Mouse (Mus musculus): ENCODE results near the gene Cd300lf. TPM values are rescaled to one million over a fixed set of nuclear protein-coding genes. Genes with fewer than 3 reads are reported as not detected.

Cd300lf gene
- polyA plus RNA-seq, 1 experiment from 2014 or later, result 3.4 TPM

GRCm38 (mm10) chr11:115119409-115119808 is 14.4 kb downstream of the Cd300lf start:
- Histone ChIP-seq H3K27ac (ENCODE audit: low read length) (no peak overlapping the region), H3K9me3 (replicated peaks; ENCODE audit: control insufficient read depth, low read length) (no peaks in the 10 kb centered on the region), H3K4me1 (ENCODE audit: control insufficient read depth, insufficient read depth, low read length) (no peaks in the 10 kb centered on the region), H3K9ac (ENCODE audit: low read length) (no peak overlapping the region), H3K4me3 (replicated peaks; ENCODE audit: low read length) (no peak overlapping the region), H3K36me3 (ENCODE audit: control insufficient read depth, insufficient read depth, low read length) (no peaks in the 10 kb centered on the region), H3K27me3 (ENCODE audit: control insufficient read depth, insufficient read depth, low read length) (no peaks in the 10 kb centered on the region), H3K4me2 (ENCODE audit: low read depth, low read length) (no peak overlapping the region)
- ATAC-seq (ENCODE audit: insufficient read depth, low FRiP score), result no peak
- WGBS, result 66% methylated on average over 9 of the region's 9 CpGs

- Histone ChIP-seq H3K36me3 (ENCODE audit: control insufficient read depth, insufficient read depth, low read length) (no peaks in the 10 kb centered on the region), H3K27me3 (ENCODE audit: control insufficient read depth, insufficient read depth, low read length) (no peaks in the 10 kb centered on the region), H3K9me3 (replicated peaks; ENCODE audit: control insufficient read depth, low read length) (no peaks in the 10 kb centered on the region), H3K9ac (ENCODE audit: low read length) (no peak overlapping the region), H3K4me1 (ENCODE audit: control insufficient read depth, insufficient read depth, low read length) (no peaks in the 10 kb centered on the region), H3K4me3 (replicated peaks; ENCODE audit: low read length) (no peak overlapping the region), H3K4me2 (ENCODE audit: low read depth, low read length) (no peak overlapping the region), H3K27ac (ENCODE audit: low read length) (no peak overlapping the region)
- 28% methylated on average over 3 of the region's 3 CpGs for whole genome bisulfite sequencing
- no peak for ATAC-seq (ENCODE audit: insufficient read depth, low FRiP score)
These were observed 21.6 kb downstream of the Cd300lf start for GRCm38 (mm10) chr11:115112196-115112595.

- no peaks in the 10 kb centered on the region for H3K9me3 ChIP-seq (replicated peaks; ENCODE audit: control insufficient read depth, low read length)
- ATAC-seq (ENCODE audit: insufficient read depth, low FRiP score), result no peak
- no peaks in the 10 kb centered on the region for H3K27me3 ChIP-seq (ENCODE audit: control insufficient read depth, insufficient read depth, low read length)
- H3K4me1 ChIP-seq (ENCODE audit: control insufficient read depth, insufficient read depth, low read length), result no peaks in the 10 kb centered on the region
- no peaks in the 10 kb centered on the region for H3K36me3 ChIP-seq (ENCODE audit: control insufficient read depth, insufficient read depth, low read length)
- H3K9ac ChIP-seq (ENCODE audit: low read length), result no peak overlapping the region
- H3K4me2 ChIP-seq (ENCODE audit: low read depth, low read length), result no peak overlapping the region
- H3K4me3 ChIP-seq (replicated peaks; ENCODE audit: low read length), result no peak overlapping the region
- WGBS, result 66% methylated on average over 5 of the region's 5 CpGs
- no peak overlapping the region for H3K27ac ChIP-seq (ENCODE audit: low read length)
These were observed 23.5 kb downstream of the Cd300lf start for GRCm38 (mm10) chr11:115110271-115110670.

GRCm38 (mm10) chr11:115108176-115108575 is 25.6 kb downstream of the Cd300lf start:
- Histone ChIP-seq H3K4me1 (ENCODE audit: control insufficient read depth, insufficient read depth, low read length) (no peaks in the 10 kb centered on the region), H3K4me3 (replicated peaks; ENCODE audit: low read length) (no peak overlapping the region), H3K36me3 (ENCODE audit: control insufficient read depth, insufficient read depth, low read length) (no peaks in the 10 kb centered on the region), H3K4me2 (ENCODE audit: low read depth, low read length) (no peak overlapping the region), H3K27ac (ENCODE audit: low read length) (no peak overlapping the region), H3K27me3 (ENCODE audit: control insufficient read depth, insufficient read depth, low read length) (no peaks in the 10 kb centered on the region), H3K9ac (ENCODE audit: low read length) (no peak overlapping the region), H3K9me3 (replicated peaks; ENCODE audit: control insufficient read depth, low read length) (no peaks in the 10 kb centered on the region)
- ATAC-seq (ENCODE audit: insufficient read depth, low FRiP score), result no peak
- 81% methylated on average over 8 of the region's 8 CpGs for WGBS

- Histone ChIP-seq H3K36me3 (ENCODE audit: control insufficient read depth, insufficient read depth, low read length) (no peaks in the 10 kb centered on the region), H3K9me3 (replicated peaks; ENCODE audit: control insufficient read depth, low read length) (no peaks in the 10 kb centered on the region), H3K27me3 (ENCODE audit: control insufficient read depth, insufficient read depth, low read length) (no peaks in the 10 kb centered on the region), H3K27ac (ENCODE audit: low read length) (no peak overlapping the region), H3K9ac (ENCODE audit: low read length) (no peak overlapping the region), H3K4me2 (ENCODE audit: low read depth, low read length) (no peak overlapping the region), H3K4me1 (ENCODE audit: control insufficient read depth, insufficient read depth, low read length) (no peaks in the 10 kb centered on the region), H3K4me3 (replicated peaks; ENCODE audit: low read length) (no peak overlapping the region)
- 24% methylated on average over 4 of the region's 4 CpGs for WGBS
- no peak for ATAC-seq (ENCODE audit: insufficient read depth, low FRiP score)
These were observed 26.3 kb downstream of the Cd300lf start for GRCm38 (mm10) chr11:115107403-115107916.

- Histone ChIP-seq H3K27ac (ENCODE audit: low read length) (no peak overlapping the region), H3K27me3 (ENCODE audit: control insufficient read depth, insufficient read depth, low read length) (no peaks in the 10 kb centered on the region), H3K4me1 (ENCODE audit: control insufficient read depth, insufficient read depth, low read length) (no peaks in the 10 kb centered on the region), H3K9me3 (replicated peaks; ENCODE audit: control insufficient read depth, low read length) (no peaks in the 10 kb centered on the region), H3K9ac (ENCODE audit: low read length) (no peak overlapping the region), H3K36me3 (ENCODE audit: control insufficient read depth, insufficient read depth, low read length) (no peaks in the 10 kb centered on the region), H3K4me2 (ENCODE audit: low read depth, low read length) (no peak overlapping the region), H3K4me3 (replicated peaks; ENCODE audit: low read length) (no peak overlapping the region)
- ATAC-seq (ENCODE audit: insufficient read depth, low FRiP score), result no peak
- 72% methylated on average over 2 of the region's 2 CpGs for WGBS
These were observed 27.2 kb downstream of the Cd300lf start for GRCm38 (mm10) chr11:115106638-115107037.

- Histone ChIP-seq H3K36me3 (ENCODE audit: control insufficient read depth, insufficient read depth, low read length) (no peaks in the 10 kb centered on the region), H3K27me3 (ENCODE audit: control insufficient read depth, insufficient read depth, low read length) (no peaks in the 10 kb centered on the region), H3K4me3 (replicated peaks; ENCODE audit: low read length) (no peak overlapping the region), H3K27ac (ENCODE audit: low read length) (no peak overlapping the region), H3K9me3 (replicated peaks; ENCODE audit: control insufficient read depth, low read length) (no peaks in the 10 kb centered on the region), H3K4me2 (ENCODE audit: low read depth, low read length) (no peak overlapping the region), H3K4me1 (ENCODE audit: control insufficient read depth, insufficient read depth, low read length) (no peaks in the 10 kb centered on the region), H3K9ac (ENCODE audit: low read length) (no peak overlapping the region)
- 73% methylated on average over 8 of the region's 8 CpGs for WGBS
- no peak for ATAC-seq (ENCODE audit: insufficient read depth, low FRiP score)
These were observed 28.8 kb downstream of the Cd300lf start for GRCm38 (mm10) chr11:115104769-115105563.

GRCm38 (mm10) chr11:115103470-115104413 is 30.1 kb downstream of the Cd300lf start:
- ATAC-seq (ENCODE audit: insufficient read depth, low FRiP score), result no peak
- no peak overlapping the region for H3K9ac ChIP-seq (ENCODE audit: low read length)
- 0 out of 2 replicates have a peak, but pooled peaks cover 2% of the 10 kb centered on the region for H3K4me1 ChIP-seq (ENCODE audit: control insufficient read depth, insufficient read depth, low read length)
- H3K9me3 ChIP-seq (replicated peaks; ENCODE audit: control insufficient read depth, low read length), result no peaks in the 10 kb centered on the region
- H3K4me3 ChIP-seq (replicated peaks; ENCODE audit: low read length), result no peak overlapping the region
- H3K27ac ChIP-seq (ENCODE audit: low read length), result no peak overlapping the region
- no peaks in the 10 kb centered on the region for H3K36me3 ChIP-seq (ENCODE audit: control insufficient read depth, insufficient read depth, low read length)
- H3K4me2 ChIP-seq (ENCODE audit: low read depth, low read length), result no peak overlapping the region
- 82% methylated on average over 25 of the region's 25 CpGs for WGBS
- H3K27me3 ChIP-seq (ENCODE audit: control insufficient read depth, insufficient read depth, low read length), result no peaks in the 10 kb centered on the region

GRCm38 (mm10) chr11:115102116-115102515 is 31.7 kb downstream of the Cd300lf start:
- 95% methylated on average over 9 of the region's 9 CpGs for WGBS
- Histone ChIP-seq H3K27ac (ENCODE audit: low read length) (no peak overlapping the region), H3K4me1 (ENCODE audit: control insufficient read depth, insufficient read depth, low read length) (0 out of 2 replicates have a peak, but pooled peaks cover 2% of the 10 kb centered on the region), H3K4me3 (replicated peaks; ENCODE audit: low read length) (no peak overlapping the region), H3K27me3 (ENCODE audit: control insufficient read depth, insufficient read depth, low read length) (no peaks in the 10 kb centered on the region), H3K9ac (ENCODE audit: low read length) (no peak overlapping the region), H3K4me2 (ENCODE audit: low read depth, low read length) (no peak overlapping the region), H3K9me3 (replicated peaks; ENCODE audit: control insufficient read depth, low read length) (no peaks in the 10 kb centered on the region), H3K36me3 (ENCODE audit: control insufficient read depth, insufficient read depth, low read length) (no peaks in the 10 kb centered on the region)
- no peak for ATAC-seq (ENCODE audit: insufficient read depth, low FRiP score)
